Mouse (Mus musculus) E14TG2a.4 (cell line): ENCODE results near the gene Cux2.

Experiments
- CTCF ChIP-seq: conservative IDR thresholded peaks from 2 replicates; pipeline ENCODE4 v1.5.1; 2014; ENCODE audit warnings: low read length
- POU5F1 ChIP-seq: IDR thresholded peaks from 2 replicates; pipeline ENCODE4 v1.6.1; 2014; ENCODE audit warnings: low read length, borderline replicate concordance

GRCm38 (mm10) chr5:121854768-121855167 lies 195.1 kb downstream of the Cux2 start:
- TF ChIP-seq CTCF = no peak
- TF ChIP-seq POU5F1 = no peak
